Mouse (Mus musculus): ENCODE results near the gene Gm20854. TPM values are rescaled to one million over a fixed set of nuclear protein-coding genes. Genes with fewer than 3 reads are reported as not detected.
"Not testable (repeated sequence)": the region's sequence is repeated elsewhere in the genome, so short reads cannot be mapped to it uniquely, and the experiment has no call there.

Gene Gm20854
- not detected in 2 replicates for polyA plus RNA-seq (2012; rRNA removed)

DNA sequence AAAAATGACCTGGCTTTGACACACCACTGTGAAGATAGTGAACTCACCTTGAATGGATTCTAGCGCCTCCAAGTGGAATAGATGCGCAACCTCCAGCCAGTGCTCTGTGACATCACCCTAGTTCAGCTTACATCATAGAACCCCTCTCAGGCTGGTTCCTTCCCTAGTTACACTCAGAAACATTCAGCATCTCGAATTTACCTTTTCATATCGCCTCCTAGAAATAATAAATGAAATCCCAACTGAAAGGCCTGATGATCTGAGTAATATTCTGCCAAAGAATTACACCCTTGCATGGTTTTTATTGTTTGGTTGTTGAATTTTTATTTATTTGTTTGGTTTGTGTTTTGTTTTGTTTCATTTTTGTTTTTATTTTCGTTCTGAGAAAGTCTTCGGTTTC lies at the start of gene Gm20854:
Gm20854 (minus strand) TSS at position 101 of the 400 bp plus-strand sequence.
- not testable (repeated sequence) for H3K27me3 ChIP-seq (ENCODE audit: control insufficient read depth, insufficient read depth, low read length); H3K4me3 ChIP-seq (ENCODE audit: control insufficient read depth, insufficient read depth, low read length); H3K4me1 ChIP-seq (replicated peaks; ENCODE audit: control insufficient read depth, insufficient read depth, low read length); H3K27ac ChIP-seq (ENCODE audit: control insufficient read depth, insufficient read depth, low read length); H3K36me3 ChIP-seq (ENCODE audit: control insufficient read depth, insufficient read depth, low read length); DNase-seq
- WGBS: 25% methylated on average over 1 of the region's 6 CpGs

Data from thymus, adult 2 months (tissue).